Mouse (Mus musculus) retina, adult 2 months (tissue): ENCODE data around the gene Slc10a1.

Source experiments
- DNase-seq: peaks from one replicate; pipeline ENCODE4 v3.0.0-alpha.2; 2012; ENCODE audit warnings: low read depth, low spot score

The Slc10a1 gene

DNA sequence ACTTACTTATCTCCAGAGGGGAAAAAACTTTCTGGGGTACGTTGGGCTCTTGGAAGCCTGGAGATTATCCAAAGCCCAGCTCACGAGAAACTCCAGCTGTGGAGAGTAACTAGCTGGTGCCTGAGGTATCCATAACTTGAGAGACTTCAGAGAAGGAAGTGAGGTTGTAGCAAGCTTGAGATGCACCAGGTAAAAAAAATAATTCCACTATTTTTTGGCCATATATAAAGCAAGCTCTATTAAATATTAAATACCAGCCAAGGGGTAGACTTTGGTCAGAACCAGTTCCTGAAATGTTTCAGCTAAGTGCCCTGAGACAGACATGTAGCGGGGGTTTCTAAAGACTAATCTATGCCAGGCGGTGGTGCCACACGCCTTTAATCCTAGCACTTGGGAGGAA lies at the start of gene Slc10a1:
Gene Slc10a1 (minus strand): TSS at position 101 of the 400 bp plus-strand sequence.
- DNase-seq: no peak

DNA sequence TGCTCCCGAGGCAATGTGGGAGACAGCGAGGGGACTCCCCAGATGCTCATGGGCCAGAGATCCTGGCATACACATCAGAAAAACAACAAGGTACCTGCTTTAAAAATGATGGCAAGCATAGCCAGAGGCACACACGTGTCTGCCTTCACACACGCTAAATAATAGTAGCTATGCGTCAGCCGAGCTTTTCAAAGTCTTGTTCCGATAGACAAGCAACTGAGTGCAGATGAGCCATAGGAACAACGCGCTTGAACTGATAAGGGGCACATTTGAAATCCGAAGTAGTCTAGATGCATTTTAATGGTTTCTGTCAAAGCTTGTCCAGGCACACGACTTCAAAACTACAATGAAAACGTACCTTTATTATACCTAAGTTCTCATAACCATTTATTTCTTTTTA lies 49.1 kb upstream of the Slc10a1 start:
- no peak for DNase-seq

DNA sequence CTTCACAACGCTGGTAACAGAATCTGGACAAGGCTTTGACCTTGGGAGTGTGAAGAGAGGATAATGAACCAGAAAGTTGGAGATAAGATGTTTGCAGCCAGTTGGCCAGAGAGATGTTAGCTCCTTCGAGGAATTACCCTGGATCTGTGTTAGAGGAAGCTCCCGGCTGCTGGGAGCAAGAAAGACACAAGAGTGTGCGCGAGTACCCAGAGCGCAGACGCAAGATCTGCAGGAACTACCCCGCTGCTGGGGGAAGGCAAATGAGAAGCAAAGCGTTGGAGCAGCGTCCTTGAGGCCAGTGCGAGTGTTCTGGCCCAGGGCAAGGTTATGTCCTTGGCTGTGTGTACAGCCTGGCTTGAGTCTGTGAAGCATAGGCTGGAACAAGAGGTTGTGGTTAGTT lies 45.0 kb upstream of the Slc10a1 start:
- no peak for DNase-seq

DNA sequence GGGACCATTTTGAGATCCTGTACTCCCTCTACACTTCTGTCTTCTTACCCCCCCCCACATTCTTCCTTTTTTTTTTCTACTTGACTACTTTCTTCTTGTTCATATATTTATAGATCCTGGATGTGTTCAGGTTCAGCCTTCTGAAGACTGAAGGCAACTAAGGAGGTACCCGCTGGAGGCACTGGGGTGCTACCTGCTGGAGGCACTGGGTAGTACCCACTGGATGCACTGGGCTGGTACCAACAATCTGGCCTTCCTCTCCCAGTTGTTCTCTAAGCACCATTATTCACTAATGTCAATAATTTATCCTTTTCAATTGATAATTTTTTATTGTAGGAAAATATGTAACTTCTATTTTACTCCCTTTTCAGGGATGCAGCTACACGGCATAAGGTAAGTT lies 43.5 kb upstream of the Slc10a1 start:
- no peak for DNase-seq

DNA sequence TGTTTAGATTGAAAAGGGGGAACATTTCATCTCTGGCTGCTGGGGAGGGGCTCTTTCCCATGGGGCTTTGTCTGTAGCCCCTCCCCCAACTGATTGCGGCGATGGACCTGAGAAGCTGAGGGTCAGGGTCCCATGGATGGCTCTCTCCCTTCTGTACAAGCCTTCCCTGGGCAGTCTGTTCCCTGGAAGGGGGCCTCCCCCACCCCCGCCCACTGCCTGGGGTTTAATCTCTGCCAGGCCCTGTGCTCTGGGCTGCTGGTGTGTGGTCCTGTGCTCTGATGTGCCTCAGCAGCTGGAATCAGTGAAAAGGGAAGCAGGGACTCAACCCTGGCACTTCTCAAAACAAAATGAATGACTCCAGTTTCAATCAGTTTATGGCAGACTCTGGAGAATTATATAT lies 41.3 kb upstream of the Slc10a1 start:
- no peak for DNase-seq

DNA sequence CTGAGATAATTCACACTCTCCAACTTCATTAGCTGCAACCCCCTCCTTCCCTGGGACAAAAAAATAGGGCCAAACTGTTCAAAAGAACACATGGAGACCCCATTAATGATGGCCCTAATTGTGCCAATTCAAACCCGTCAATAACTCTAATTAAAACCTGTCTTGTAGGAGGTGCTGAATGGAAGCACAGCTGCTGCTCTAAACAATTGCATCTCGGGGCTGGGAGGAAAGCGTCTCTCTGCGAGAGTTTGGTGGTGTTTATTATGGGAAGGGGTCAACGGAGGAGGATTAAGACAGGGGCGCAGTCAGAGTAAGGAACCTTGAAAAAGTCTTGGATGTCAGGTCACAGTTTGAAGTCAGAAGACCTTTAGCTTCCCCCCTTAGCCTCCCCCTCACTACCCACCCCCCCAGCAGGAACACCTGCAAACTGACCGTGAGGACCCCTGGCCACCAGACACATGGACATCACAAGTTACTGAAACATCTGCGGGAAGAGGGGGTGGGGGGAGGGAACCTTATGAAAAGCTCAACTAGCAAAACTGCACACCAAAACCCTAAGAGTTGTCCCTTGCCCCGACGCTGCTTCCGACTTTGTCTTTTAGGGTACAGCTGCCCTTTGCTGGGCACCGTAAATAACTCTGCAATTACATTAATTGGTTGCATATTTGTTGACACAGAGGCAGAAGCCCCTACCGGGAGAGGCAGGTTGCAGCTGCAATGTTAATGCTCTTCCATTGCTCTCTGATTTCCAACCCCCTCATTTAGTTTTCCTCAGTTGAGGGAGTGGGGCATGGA lies 34.5 kb upstream of the Slc10a1 start:
- no peak for DNase-seq

DNA sequence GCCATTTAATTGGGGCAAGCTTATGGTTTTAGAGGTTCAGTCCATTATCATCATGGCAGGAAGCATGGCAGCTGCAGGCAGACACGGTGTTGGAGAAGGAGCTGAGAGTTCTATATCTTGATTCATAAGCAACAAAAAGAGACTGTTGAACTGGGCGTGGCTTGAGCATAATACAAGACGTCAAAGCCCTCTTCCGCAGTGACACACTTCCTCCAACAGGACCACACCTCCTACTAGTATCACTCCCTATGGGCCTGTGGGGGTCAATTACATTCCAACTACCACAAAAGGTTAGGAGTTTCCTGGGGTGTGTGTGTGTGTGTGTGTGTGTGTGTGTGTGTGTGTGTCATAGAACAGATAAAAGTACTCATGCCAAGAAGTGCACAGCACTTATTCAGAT lies 32.4 kb upstream of the Slc10a1 start:
- DNase-seq: no peak

DNA sequence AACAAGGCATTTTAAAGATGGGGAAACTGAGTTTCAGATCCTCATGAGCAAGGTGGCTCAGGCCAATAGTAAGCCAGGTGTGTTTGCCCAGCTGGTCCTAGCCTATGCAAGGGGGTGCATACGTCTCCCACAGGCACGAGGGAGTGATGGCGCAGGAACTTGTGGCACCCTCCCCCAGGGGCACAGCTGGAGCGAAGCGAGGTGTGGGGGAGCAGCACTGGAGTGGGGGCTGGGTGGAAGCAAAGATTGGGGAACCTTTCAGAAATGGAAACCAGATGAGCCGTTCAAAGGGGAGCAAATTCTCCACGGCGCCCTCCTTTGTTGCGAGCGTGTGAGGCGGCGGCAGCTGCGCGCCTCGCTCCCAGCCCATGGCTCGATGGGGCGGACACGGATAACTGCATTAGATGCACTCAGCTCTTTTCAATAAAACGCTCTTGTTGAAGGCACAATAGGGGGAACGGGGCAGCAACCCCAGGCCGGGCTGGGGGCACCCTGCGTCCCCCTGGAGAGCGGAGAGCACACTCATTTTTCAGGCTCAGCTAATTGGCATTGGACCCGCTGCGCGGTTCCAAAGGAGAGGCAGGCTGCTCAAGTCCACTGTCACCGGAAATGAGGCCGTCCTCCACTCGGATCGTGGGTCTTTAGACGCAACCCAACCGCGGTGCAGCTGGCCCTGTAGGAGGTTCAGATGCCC lies 30.2 kb upstream of the Slc10a1 start:
- DNase-seq: no peak

DNA sequence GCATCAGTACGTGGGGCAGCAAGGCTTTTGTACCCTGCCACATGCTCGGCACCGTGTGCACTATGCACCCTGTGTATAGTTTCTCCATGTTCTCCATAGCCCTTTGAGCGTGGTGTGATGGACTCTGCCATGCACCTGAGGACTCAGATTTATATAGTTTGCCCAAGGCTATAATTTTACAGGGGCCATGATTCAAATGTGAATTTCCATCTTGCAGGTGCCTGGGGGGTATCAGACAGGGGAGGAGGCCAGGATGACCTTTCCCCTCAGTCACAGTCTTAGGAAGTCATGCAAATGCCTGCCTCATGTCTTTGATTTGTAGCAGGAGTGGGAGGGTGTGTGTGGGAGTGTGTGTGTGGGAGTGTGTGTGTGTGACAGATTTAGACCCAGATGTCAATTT lies 29.1 kb upstream of the Slc10a1 start:
- no peak for DNase-seq

DNA sequence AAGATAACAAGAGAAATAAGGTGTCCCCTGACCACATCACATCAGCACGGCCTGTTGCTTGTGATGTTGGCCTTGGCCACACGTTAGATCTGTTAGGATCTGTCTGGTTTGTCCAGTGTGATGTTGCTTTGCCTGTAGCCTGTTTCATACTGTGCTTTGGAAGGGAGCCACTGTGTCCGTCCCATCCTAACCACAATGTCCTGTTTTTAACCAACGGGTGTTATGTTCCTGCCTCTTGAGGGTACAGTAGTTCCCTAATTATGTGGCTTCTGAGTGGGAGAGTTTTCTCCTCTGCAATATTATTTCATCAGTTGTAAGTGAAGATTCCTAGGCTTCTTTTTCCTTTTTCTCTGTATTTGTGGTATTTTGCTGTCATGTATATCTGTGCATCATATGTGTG lies 26.8 kb upstream of the Slc10a1 start:
- DNase-seq: no peak

DNA sequence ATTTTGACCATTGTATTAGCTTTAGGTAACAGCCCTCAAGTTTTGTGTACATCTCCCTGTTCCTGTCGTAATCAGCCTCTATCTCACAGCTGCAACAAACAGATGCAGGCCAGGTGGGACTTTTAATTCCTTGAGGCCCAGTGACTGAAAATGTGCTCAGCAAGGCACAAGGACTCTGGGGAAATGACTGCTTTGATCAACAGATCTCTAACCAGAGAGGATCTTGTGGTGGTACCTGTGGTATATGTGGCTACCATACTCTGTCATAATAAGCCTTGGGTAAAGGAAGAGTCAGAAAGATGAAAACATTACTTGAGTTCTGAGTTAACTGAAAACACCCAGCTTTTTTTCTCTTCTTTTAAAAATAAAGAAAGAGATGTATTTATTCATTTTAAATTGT lies 25.3 kb upstream of the Slc10a1 start:
- DNase-seq: no peak

DNA sequence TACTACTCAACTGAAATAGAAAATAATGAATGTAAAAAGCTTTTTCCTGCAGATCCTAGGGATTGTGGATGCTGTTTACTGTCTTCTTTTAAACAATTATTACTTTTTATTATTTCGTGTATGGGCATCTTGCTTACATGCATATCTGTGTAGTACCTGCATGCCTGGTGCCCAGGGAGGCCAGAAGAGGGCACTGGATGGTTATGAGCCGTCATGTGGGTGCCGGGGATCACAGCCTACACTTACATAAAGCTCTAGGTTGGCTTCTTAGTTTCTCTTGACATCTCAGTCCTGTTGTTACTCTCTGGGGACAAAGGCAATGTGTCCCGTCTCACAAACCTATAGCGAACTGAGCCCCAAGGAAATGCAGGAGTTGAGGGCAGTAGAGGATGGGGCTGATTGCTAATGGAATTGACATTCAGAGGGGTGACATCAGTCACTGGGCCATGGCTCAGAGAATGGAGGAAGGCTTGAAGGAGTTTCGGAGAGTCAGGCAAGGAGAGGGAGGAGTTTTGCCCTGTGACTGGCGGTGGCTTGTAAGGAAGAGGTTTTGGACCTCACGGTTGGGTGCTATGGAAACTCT lies 24.1 kb upstream of the Slc10a1 start:
- DNase-seq: no peak

DNA sequence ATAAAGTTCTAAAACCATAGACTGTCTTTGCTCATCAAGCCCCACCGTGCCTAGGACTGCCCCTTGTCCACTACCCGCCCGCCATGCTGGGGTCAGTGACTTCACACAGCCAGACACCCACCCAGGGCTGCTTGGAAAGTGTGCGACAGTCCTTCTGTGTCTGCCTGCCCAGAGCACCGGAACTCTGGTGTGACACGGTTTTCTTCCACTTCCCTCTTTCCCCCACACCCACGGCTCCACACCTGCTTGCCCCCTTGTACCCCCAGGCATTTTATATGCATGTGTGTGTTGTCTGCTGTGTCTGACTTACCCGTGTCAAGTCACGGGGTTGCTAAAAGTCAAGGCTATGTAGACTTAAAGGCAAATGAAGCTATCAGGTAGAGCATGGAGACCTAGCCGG lies 23.3 kb upstream of the Slc10a1 start:
- no peak for DNase-seq

DNA sequence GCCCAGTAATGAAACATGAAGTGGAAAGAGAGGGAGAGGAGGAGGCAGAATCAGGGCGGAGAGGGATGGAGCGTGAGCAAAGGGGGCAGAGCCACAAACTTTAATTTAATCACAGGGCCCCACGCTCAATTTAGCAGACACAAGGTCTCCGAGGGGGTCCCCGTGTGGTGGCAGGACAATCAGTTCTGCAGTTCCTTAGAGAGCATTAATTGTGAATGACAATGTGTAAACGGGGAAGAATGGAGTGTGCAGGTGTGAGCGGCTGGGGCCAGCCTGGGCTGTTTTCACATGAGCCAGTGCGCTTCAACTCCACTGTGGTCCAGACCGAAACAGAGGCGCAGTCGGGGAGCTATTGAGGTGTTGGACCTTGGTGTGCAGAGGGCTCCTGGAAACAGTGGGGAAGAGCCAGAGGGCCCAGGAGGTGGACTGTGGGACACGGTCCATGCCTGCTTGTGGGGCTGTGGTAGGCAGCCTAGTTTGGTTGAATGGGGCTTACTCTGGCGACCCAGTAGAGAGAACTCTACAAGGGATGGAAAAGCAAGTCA lies 22.5 kb upstream of the Slc10a1 start:
- no peak for DNase-seq

DNA sequence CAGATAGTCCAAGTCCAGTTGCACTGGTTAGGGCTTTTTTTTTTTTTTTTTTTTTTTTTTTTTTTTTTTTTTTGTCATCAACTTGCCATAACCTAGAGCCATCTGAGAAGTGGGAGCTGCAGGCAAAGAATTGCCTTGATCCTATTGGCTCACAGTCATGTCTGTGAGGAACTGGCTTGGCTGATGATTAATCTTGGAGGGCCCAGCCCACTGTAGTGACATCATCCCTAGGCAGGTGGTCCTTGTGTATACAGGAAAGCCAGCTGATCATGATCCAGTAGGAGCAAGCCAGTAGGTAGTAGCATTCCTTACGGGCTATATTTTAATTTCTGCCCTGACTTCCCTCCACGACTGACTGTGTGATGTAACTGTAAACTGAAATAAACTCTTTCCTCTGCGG lies 19.8 kb upstream of the Slc10a1 start:
- no peak for DNase-seq

DNA sequence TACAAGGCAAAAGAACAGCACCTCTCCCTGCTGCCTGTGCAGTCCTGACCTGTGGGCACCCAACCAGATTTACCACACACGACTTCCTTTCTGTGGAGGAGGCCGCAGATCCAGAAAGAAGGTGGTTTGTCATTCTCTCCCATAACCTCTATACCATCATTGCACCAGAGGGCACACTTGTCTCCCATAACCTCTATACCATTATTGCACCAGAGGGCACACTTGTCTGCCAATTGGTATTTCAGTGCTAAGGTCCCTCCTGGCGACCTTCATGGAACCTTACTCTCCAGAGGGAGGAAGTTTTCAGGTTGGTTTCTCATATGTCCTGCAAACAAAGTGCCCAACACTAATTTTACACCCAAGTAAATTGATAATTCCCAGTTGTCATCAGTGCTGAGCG lies 18.1 kb upstream of the Slc10a1 start:
- no peak for DNase-seq

DNA sequence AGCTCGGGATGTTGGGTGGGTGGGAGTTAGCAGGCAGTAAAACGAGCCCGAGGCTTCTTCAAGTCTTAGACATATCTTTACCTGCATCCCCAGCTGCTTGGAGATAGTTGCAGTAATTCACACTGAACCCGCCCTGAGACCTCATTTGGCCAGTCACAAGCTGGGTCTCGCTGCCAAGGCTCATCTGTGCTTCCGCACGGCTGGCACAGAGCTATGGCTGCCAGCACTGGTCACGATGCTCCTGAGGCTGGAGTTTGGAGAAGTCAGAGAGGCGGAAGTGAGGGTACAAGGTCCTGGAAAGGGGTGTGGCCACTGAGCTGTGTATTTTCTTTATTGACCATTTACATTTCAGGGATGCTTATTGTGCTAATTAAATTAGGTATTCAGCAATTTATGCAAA lies 15.2 kb upstream of the Slc10a1 start:
- DNase-seq: no peak

DNA sequence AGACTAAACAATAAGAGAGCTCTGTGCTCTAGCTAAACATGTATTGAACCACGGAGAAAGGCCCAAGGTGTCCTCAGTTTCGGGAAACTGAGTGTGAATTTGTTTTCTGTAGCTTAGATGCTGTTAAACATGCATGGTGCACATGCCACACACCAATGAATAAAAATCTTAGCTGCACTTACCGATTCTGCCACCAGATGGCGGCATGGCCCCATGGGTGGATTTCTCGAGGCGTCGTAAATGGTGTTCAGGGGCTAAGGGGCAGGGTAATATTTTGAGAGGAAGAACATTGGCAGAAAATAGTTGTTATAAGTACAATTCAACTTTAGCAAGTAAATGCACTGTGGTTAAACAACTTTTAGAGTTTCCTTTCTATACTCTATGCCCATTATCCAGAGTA lies 13.8 kb upstream of the Slc10a1 start:
- peak; percentile 43 for DNase-seq

DNA sequence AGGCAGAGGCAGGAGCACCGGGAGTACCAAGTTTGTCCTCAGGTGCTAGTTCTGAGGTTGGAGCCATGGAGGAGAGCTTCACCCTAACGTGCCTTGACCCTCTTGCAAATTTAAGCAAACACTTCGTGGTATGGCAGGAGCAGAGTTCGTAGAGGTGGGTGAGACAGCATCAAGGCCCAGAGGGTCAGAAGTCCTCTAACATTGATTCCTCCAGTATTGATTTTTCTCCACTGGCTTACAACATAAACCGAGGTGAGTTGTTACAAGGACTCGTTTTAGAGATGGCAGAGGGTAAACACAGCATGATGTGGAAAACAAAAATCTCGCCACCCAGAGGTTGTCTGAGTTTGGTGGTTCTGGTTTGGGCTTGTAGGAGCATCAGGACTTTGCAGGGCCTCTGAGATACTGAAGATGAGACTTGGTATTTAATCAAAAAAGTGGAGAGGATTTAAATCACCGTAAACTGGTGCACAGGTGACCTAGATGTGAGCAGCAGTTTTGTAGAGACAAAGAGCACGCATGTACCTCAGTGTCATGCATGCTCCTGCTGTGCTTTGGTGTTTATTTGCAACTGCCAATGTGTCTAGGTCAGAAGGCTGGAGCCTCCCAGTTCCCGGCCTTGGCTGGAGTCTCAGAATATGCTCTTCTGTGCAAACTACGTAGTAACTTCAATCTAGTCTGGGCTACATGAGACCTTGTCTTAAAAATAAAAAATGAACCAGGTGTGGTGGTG lies 7.6 kb upstream of the Slc10a1 start:
- no peak for DNase-seq

DNA sequence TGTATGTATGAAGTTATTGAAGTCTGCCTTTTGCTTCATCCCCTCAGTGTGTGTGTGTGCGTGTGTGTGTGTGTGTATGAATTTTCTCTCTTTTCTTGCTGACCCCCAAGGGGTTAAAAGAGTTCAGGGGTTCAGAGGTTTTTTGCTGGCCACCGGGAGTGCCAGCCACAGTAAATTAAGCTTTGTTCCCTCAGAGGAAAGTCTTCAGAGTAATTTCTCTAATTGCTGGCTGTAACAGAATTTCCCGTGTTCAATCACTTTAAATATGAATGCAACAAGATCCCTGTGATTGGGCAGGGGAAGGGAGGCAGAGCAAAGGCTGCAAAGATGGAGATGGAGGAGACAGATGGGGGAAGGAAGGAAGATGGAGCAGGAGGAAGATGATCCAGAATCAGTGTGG lies 3.3 kb upstream of the Slc10a1 start:
- DNase-seq: no peak

DNA sequence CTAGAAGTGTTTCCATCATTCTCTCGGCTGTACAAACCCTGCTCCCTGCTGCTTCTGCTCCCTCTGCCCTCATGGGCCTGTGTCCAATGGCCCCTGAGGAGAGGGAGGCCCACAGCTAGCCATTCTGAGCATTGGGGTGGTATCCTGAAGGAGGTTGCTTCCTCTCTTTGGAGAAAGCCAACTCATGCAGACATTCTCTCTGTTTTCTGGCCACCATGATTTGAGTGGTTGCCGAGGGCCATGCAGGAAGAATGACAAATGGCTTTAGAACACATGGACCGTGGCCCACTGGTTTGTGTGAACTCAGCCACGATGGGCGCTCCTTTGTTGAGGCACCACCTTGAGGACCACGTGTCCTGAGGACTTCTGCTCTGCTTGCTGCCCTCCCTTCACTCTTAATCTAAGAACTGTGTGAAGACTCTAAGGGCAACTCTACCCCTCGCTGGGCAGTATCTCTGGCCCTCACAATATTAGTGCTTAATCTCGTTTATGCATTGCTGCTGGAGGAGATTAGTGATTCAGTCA lies 1.7 kb upstream of the Slc10a1 start:
- no peak for DNase-seq

DNA sequence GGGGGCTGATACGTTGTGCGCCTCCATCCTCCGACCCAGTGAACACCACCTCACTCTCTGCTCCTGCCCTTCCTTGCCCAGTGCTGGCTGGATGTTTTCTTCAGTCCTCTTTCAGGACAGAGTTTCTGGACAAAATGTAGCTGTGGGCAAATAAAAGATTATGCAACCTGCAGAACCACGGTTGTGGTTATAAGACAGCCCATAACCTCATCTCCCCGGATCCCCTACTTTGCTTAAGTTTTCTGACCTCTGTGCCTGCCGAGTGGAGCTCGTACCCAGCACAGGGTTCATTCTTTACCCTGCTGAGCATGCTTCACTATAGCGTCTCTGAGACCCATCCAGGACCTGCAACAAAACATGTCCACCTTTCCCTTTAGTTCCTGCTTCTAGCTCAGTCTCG lies 587 bp downstream of the Slc10a1 start:
- DNase-seq: no peak
